Mouse (Mus musculus) hindbrain, embryonic 16.5 days (tissue): ENCODE data around the gene Csrnp1. TPM values are rescaled to one million over a fixed set of nuclear protein-coding genes. Genes with fewer than 3 reads are reported as not detected.

Experiments used
- ATAC-seq: fragments of 200-750 bp; cut with Nextera tagmentation; 2 replicates; pipeline ENCODE4 v1.8.0; 2017; ENCODE audit warnings: moderate TSS enrichment, moderate library complexity
- H3K27ac ChIP-seq: fragments of 300-500 bp; sonication (generic); 2 replicates; pipeline ENCODE4 v1.5.1; 2014; ENCODE audit warnings: low read depth, mild to moderate bottlenecking, control low read depth, low read length, moderate library complexity
- H3K27me3 ChIP-seq: fragments of 300-500 bp; sonication (generic); replicated peaks from 2 replicates; pipeline ENCODE4 v1.6.1; 2014; ENCODE audit warnings: low read length; ENCODE audit not compliant: control insufficient read depth, insufficient read depth
- H3K36me3 ChIP-seq: fragments of 300-500 bp; sonication (generic); 2 replicates; pipeline ENCODE4 v1.6.1; 2014; ENCODE audit warnings: mild to moderate bottlenecking, low read length, moderate library complexity, mixed read lengths; ENCODE audit not compliant: control insufficient read depth, insufficient read depth
- H3K4me1 ChIP-seq: fragments of 300-500 bp; sonication (generic); 2 replicates; pipeline ENCODE4 v1.6.1; 2014; ENCODE audit warnings: low read depth, low read length; ENCODE audit not compliant: control insufficient read depth, insufficient read depth
- H3K4me2 ChIP-seq: fragments of 300-500 bp; sonication (generic); 2 replicates; pipeline ENCODE4 v1.6.1; 2014; ENCODE audit warnings: mild to moderate bottlenecking, low read length, control low read depth, moderate library complexity
- H3K4me3 ChIP-seq: fragments of 300-500 bp; sonication (generic); 2 replicates; pipeline ENCODE4 v1.5.1; 2014; ENCODE audit warnings: mild to moderate bottlenecking, low read length, control low read depth, moderate library complexity
- H3K9ac ChIP-seq: fragments of 300-500 bp; sonication (generic); 2 replicates; pipeline ENCODE4 v1.6.1; 2014; ENCODE audit warnings: low read depth, mild to moderate bottlenecking, control low read depth, low read length, moderate library complexity
- H3K9me3 ChIP-seq: fragments of 300-500 bp; sonication (generic); 2 replicates; pipeline ENCODE4 v1.6.1; 2014; ENCODE audit warnings: mild to moderate bottlenecking, low read length, moderate library complexity; ENCODE audit not compliant: control insufficient read depth
- WGBS: fragments of 180-500 bp; shearing (Covaris S2); extraction: QIAGEN DNeasy Blood & Tissue Kit; methylation state at CpG from one replicate; pipeline ENCODE4 v1.1.7; 2014; 5-methylcytosine and 5-hydroxymethylcytosine counted together
- polyA plus RNA-seq: library from polyadenylated mRNA; unstranded; fragments of >200 nt; fragmentation: Nextera tagmentation; extraction: Ambion mirVana; gene quantifications from 2 replicates; pipeline ENCODE4 v1.2.1, GENCODE M21; 2015

Csrnp1 gene
- polyA plus RNA-seq, 1 experiment from 2014 or later: 2.7 TPM

GRCm38 (mm10) chr9:120009226-120009841, 24.9 kb upstream of the Csrnp1 start:
- no peaks in the 10 kb centered on the region for H3K36me3 ChIP-seq
- ATAC-seq: no peak
- 70% methylated on average over 7 of the region's 7 CpGs for WGBS
- H3K9me3 ChIP-seq: no peaks in the 10 kb centered on the region
- H3K4me1 ChIP-seq: peaks cover 6% of the 10 kb centered on the region
- no peak overlapping the region for H3K27ac ChIP-seq
- H3K4me3 ChIP-seq: no peak overlapping the region
- H3K4me2 ChIP-seq: no peak overlapping the region
- no peaks in the 10 kb centered on the region for H3K27me3 ChIP-seq
- no peak overlapping the region for H3K9ac ChIP-seq

DNA sequence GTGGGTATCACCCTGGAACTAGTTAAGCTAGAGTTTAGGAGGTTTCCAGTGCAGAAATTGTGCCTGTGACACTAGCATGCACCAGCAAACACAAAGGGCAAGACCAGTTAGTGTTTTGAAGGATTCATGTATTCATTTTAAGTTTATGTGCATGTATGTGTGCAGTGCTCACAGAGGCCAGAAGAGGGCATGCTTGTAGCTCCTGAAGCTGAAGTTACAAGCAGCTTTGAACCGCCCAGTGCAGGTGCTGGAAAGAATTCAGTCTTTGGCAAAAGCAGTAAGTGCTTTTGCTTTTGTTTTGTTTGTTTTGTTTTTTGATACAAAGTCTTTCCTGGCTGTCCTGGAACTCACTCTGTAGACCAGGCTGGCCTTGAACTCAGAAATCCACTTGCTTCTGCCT, 23.4 kb upstream of the Csrnp1 start:
- no peak overlapping the region for H3K27ac ChIP-seq
- no peaks in the 10 kb centered on the region for H3K27me3 ChIP-seq
- H3K36me3 ChIP-seq: no peaks in the 10 kb centered on the region
- no peak for ATAC-seq
- H3K4me3 ChIP-seq: no peak overlapping the region
- H3K9ac ChIP-seq: no peak overlapping the region
- peaks cover 6% of the 10 kb centered on the region for H3K4me1 ChIP-seq
- WGBS: 92% methylated on average over 1 of the region's 1 CpGs
- no peak overlapping the region for H3K4me2 ChIP-seq
- H3K9me3 ChIP-seq: no peaks in the 10 kb centered on the region

GRCm38 (mm10) chr9:120005936-120006335, 21.5 kb upstream of the Csrnp1 start:
- Histone ChIP-seq H3K4me1 (peaks cover 4% of the 10 kb centered on the region; the same call in 1 of the 2 replicates), H3K27me3 (no peaks in the 10 kb centered on the region), H3K4me2 (no peak overlapping the region), H3K36me3 (no peaks in the 10 kb centered on the region), H3K4me3 (no peak overlapping the region), H3K9ac (no peak overlapping the region), H3K27ac (no peak overlapping the region), H3K9me3 (no peaks in the 10 kb centered on the region)
- no peak for ATAC-seq
- 70% methylated on average over 3 of the region's 3 CpGs for WGBS

GRCm38 (mm10) chr9:120002893-120003292, 18.4 kb upstream of the Csrnp1 start:
- Histone ChIP-seq H3K9ac (no peak overlapping the region), H3K4me1 (no peaks in the 10 kb centered on the region), H3K27ac (no peak overlapping the region), H3K4me2 (no peak overlapping the region), H3K27me3 (no peaks in the 10 kb centered on the region), H3K9me3 (no peaks in the 10 kb centered on the region), H3K36me3 (no peaks in the 10 kb centered on the region), H3K4me3 (no peak overlapping the region)
- no peak for ATAC-seq
- whole genome bisulfite sequencing: 84% methylated on average over 5 of the region's 5 CpGs

DNA sequence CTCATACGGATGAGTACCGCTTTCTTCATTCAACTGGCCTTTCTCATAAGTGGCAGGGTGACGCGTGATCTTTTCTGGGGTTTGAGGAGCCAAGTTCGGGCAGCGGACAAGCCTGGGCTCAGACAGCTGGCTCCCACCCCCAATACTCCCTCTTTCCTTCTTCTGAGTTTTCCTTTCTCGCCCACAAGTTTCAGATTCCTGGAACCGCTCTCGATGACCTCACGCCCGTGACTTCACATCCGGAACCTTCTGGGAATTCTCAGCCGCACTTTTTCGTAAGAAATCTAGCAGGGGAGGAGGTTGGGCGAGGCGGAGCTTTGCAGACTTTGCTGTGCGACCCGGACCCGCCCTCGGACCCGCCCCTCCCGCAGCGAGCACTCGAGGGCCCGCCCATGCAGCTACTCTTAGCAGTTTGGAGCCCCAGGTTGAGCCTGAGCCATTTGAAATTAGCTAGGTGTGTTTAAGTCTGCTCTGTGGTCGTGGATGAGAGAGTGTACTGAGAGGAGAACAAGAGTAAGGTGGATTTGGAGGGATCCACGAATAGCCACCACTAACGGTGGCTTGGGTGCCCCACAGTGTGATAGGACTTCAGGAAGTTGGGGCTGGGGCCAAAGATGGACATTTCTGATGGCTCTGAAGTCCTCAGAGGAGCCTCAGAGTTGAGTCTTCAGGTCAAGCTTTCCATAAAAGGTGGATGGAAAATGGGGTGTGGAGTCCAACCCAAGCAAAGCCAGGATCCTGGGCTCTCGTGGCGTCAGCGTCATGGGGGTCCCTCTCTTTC, 17.7 kb upstream of the Csrnp1 start:
- ATAC-seq: peak; percentile 80
- H3K4me3 ChIP-seq: peak overlapping the region; percentile 31
- H3K27ac ChIP-seq: no peak overlapping the region
- 10% methylated on average over 31 of the region's 31 CpGs for WGBS
- H3K4me1 ChIP-seq: no peaks in the 10 kb centered on the region
- H3K36me3 ChIP-seq: no peaks in the 10 kb centered on the region
- H3K9ac ChIP-seq: 0 out of 2 replicates have a peak overlapping the region, but pooled peaks have one; percentile 35
- H3K4me2 ChIP-seq: peak overlapping the region; percentile 58
- H3K9me3 ChIP-seq: no peaks in the 10 kb centered on the region
- H3K27me3 ChIP-seq: no peaks in the 10 kb centered on the region

DNA sequence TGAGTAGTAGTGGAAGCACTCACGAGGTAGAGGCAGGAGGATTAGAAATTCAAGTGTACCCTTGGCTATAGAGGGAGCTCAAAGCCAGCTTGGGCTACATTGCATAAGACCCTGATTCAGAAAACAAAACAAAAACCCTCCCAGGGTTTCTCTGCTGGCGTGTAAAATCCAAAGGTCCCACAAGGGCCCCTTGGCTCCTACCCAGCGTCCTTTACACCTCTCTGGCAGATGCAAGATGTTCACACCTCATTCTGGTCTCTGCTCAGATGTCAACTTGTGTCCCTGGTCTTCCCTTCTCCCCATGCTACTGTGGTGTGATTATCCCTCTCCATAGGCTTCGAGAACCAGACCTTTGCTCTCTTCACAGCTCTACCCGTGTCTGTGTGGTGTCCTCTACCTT, 16.3 kb upstream of the Csrnp1 start:
- no peaks in the 10 kb centered on the region for H3K4me1 ChIP-seq
- H3K9me3 ChIP-seq: no peaks in the 10 kb centered on the region
- H3K4me2 ChIP-seq: no peak overlapping the region
- H3K9ac ChIP-seq: no peak overlapping the region
- no peak overlapping the region for H3K27ac ChIP-seq
- WGBS: 82% methylated on average over 5 of the region's 5 CpGs
- no peak for ATAC-seq
- no peaks in the 10 kb centered on the region for H3K36me3 ChIP-seq
- no peak overlapping the region for H3K4me3 ChIP-seq
- no peaks in the 10 kb centered on the region for H3K27me3 ChIP-seq

DNA sequence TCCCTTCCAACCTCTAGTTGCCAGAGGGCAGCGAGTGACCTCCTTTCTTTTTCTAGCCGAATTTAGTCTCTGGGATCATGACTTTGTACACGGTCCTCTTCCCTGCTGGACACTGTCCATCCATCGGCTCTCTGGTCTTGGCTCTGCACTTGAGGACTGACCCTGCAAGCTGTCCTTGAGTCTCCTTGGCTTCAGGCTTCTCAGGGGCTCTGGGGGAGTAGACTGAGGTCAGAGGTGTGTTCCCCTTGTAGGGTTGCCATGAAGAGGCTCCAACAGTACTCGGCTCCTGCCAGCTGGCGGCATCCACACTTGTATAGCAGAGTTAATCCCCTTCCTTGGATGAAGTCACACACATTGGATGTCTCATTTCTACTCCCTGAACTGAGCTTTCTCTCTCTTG, 15.2 kb upstream of the Csrnp1 start:
- Histone ChIP-seq H3K27ac (no peak overlapping the region), H3K9ac (no peak overlapping the region), H3K4me2 (no peak overlapping the region), H3K36me3 (no peaks in the 10 kb centered on the region), H3K9me3 (no peaks in the 10 kb centered on the region), H3K4me1 (no peaks in the 10 kb centered on the region), H3K4me3 (no peak overlapping the region), H3K27me3 (no peaks in the 10 kb centered on the region)
- 77% methylated on average over 6 of the region's 6 CpGs for WGBS
- ATAC-seq: no peak

DNA sequence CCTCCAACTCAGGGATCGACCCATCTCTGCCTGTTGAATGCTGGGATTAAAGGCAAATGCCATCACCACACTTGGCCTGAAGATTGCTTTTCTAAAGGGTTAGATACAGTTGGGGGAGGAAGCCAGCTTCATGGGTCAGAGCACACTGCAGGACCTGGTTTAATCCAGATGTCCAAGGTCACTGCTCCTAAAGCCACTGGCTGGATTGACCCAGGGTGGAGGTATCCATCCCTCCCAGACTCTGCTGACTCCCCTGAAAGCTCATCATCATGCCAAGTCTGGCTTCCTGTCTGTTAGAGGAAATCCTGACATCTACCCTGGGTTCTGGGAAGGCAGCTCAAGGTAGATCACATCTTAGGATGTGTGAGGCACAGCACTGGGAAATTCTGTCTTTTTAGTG, 14.3 kb upstream of the Csrnp1 start:
- no peak overlapping the region for H3K4me3 ChIP-seq
- H3K4me1 ChIP-seq: no peaks in the 10 kb centered on the region
- no peaks in the 10 kb centered on the region for H3K36me3 ChIP-seq
- no peak overlapping the region for H3K27ac ChIP-seq
- ATAC-seq: no peak
- whole genome bisulfite sequencing: 74% methylated on average over 1 of the region's 1 CpGs
- H3K27me3 ChIP-seq: no peaks in the 10 kb centered on the region
- H3K9me3 ChIP-seq: no peaks in the 10 kb centered on the region
- no peak overlapping the region for H3K9ac ChIP-seq
- H3K4me2 ChIP-seq: no peak overlapping the region

- Histone ChIP-seq H3K9me3 (no peaks in the 10 kb centered on the region), H3K27ac (no peak overlapping the region), H3K9ac (no peak overlapping the region), H3K36me3 (no peaks in the 10 kb centered on the region), H3K27me3 (no peaks in the 10 kb centered on the region), H3K4me3 (no peak overlapping the region), H3K4me1 (no peaks in the 10 kb centered on the region), H3K4me2 (no peak overlapping the region)
- WGBS: 88% methylated on average over 4 of the region's 4 CpGs
- ATAC-seq: no peak
Observed at GRCm38 (mm10) chr9:119996080-119996479, 11.6 kb upstream of the Csrnp1 start.
